Mouse (Mus musculus) G1E (cell line): Measurements from ENCODE around the gene Afm. TPM values are rescaled to one million over a fixed set of nuclear protein-coding genes. Genes with fewer than 3 reads are reported as not detected.

Experiments
- ATAC-seq: 2 replicates; pipeline ENCODE4 v1.8.0; 2016; ENCODE audit warnings: mild to moderate bottlenecking; ENCODE audit not compliant: insufficient number of reproducible peaks, poor library complexity, low FRiP score, severe bottlenecking; ENCODE audit errors: extremely low read depth
- DNase-seq: peaks from one replicate; pipeline ENCODE4 v3.0.0; 2012; ENCODE audit warnings: low spot score
- H3K27me3 ChIP-seq: 2 replicates; pipeline ENCODE4 v1.6.1; 2012; ENCODE audit warnings: mild to moderate bottlenecking, low read length, inconsistent platforms; ENCODE audit not compliant: insufficient read depth
- H3K36me3 ChIP-seq: replicated peaks from 2 replicates; pipeline ENCODE3; 2012; ENCODE audit warnings: mild to moderate bottlenecking, inconsistent platforms
- H3K4me1 ChIP-seq: 2 replicates; pipeline ENCODE4 v1.6.1; 2012; ENCODE audit warnings: low read depth, low read length, inconsistent platforms, mixed read lengths; ENCODE audit not compliant: insufficient read depth
- H3K4me3 ChIP-seq: 2 replicates; pipeline ENCODE4 v1.5.1; 2012; ENCODE audit warnings: low read depth, mild to moderate bottlenecking, inconsistent platforms, low read length, moderate library complexity, mixed read lengths
- H3K9me3 ChIP-seq: replicated peaks from 2 replicates; pipeline ENCODE4 v1.6.1; 2012; ENCODE audit warnings: inconsistent platforms
- CTCF ChIP-seq: IDR thresholded peaks from 2 replicates; pipeline ENCODE4 v1.5.1; 2012; ENCODE audit warnings: low read depth, low read length, inconsistent platforms, mixed read lengths
- GATA1 ChIP-seq: IDR thresholded peaks from 2 replicates; pipeline ENCODE4 v1.6.1; 2012; ENCODE audit warnings: borderline replicate concordance, low read length, inconsistent platforms, mixed read lengths
- GATA2 ChIP-seq: IDR thresholded peaks from 2 replicates; pipeline ENCODE4 v1.6.1; 2012; ENCODE audit warnings: low read depth, low read length, inconsistent platforms, borderline replicate concordance
- POLR2AphosphoS5 ChIP-seq: IDR thresholded peaks from 2 replicates; pipeline ENCODE4 v1.6.1; 2012; ENCODE audit warnings: low read depth, low read length, inconsistent platforms; ENCODE audit not compliant: insufficient replicate concordance
- TAL1 ChIP-seq: conservative IDR thresholded peaks from 2 replicates; pipeline ENCODE4 v1.6.1; 2012; ENCODE audit warnings: low read depth, low read length, inconsistent platforms, mixed read lengths
- polyA plus RNA-seq: library from polyadenylated mRNA; stranded (reverse); fragments of >175 nt; gene quantifications from 2 replicates; pipeline ENCODE4 v1.2.3, GENCODE M21; 2012
- total RNA-seq, 2 experiments: library from RNA; stranded (forward) in 1 of 2; stranded (reverse) in 1 of 2; fragments of 200-1000 nt in 1 of 2; fragments of >200 nt in 1 of 2; fragmentation: Nextera tagmentation in 1 of 2; gene quantifications; 2 replicates each; pipeline ENCODE4 v1.2.3; 2014 to 2017

Gene Afm
- total and polyA plus RNA-seq, 3 experiments: not detected

GRCm38 (mm10) chr5:90561721-90562275, 43.1 kb downstream of the Afm start:
- no peak for DNase-seq
- Histone ChIP-seq H3K4me1 (no peaks in the 10 kb centered on the region), H3K9me3 (no peaks in the 10 kb centered on the region), H3K27me3 (no peaks in the 10 kb centered on the region), H3K4me3 (no peak overlapping the region), H3K36me3 (no peaks in the 10 kb centered on the region)
- ATAC-seq: no peak
- TF ChIP-seq TAL1 (no peak), CTCF (no peak), POLR2AphosphoS5 (no peak), GATA1 (no peak), GATA2 (no peak)

GRCm38 (mm10) chr5:90562880-90563279, 44.1 kb downstream of the Afm start:
- H3K36me3 ChIP-seq: no peaks in the 10 kb centered on the region
- no peak overlapping the region for H3K4me3 ChIP-seq
- no peaks in the 10 kb centered on the region for H3K9me3 ChIP-seq
- no peak for ATAC-seq
- no peaks in the 10 kb centered on the region for H3K4me1 ChIP-seq
- no peak for DNase-seq
- no peak for TF ChIP-seq TAL1
- TF ChIP-seq POLR2AphosphoS5: no peak
- no peak for TF ChIP-seq GATA2
- no peak for TF ChIP-seq CTCF
- TF ChIP-seq GATA1: no peak
- H3K27me3 ChIP-seq: no peaks in the 10 kb centered on the region

DNA sequence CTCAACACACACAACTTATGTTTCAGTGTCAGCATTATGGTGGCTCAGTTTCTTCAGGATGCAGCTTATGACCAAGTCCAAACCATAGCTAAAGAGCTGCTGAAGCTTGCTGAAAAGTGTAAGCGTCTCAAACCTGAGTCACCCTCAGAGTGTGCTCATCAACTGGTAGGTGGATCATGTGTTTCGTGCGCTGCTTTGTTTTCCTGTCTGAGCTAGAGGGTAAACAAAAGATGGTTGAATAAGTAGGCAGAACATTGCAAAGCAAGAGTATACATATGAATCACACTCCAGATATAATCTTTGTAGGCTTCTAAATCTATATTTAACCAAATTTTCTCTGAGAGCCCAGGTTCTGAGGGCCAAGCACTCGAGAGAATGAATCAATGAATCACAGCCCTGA, 45.4 kb downstream of the Afm start:
- no peak for TF ChIP-seq POLR2AphosphoS5
- TF ChIP-seq TAL1: no peak
- TF ChIP-seq GATA2: no peak
- no peak for TF ChIP-seq CTCF
- no peak for TF ChIP-seq GATA1
- H3K27me3 ChIP-seq: no peaks in the 10 kb centered on the region
- H3K36me3 ChIP-seq: no peaks in the 10 kb centered on the region
- H3K9me3 ChIP-seq: no peaks in the 10 kb centered on the region
- ATAC-seq (no peak), DNase-seq (no peak)
- no peaks in the 10 kb centered on the region for H3K4me1 ChIP-seq
- H3K4me3 ChIP-seq: no peak overlapping the region

GRCm38 (mm10) chr5:90565205-90565604, 46.5 kb downstream of the Afm start:
- TF ChIP-seq GATA1 (no peak), GATA2 (no peak), POLR2AphosphoS5 (no peak), CTCF (no peak), TAL1 (no peak)
- H3K27me3 ChIP-seq: no peaks in the 10 kb centered on the region
- DNase-seq: no peak

DNA sequence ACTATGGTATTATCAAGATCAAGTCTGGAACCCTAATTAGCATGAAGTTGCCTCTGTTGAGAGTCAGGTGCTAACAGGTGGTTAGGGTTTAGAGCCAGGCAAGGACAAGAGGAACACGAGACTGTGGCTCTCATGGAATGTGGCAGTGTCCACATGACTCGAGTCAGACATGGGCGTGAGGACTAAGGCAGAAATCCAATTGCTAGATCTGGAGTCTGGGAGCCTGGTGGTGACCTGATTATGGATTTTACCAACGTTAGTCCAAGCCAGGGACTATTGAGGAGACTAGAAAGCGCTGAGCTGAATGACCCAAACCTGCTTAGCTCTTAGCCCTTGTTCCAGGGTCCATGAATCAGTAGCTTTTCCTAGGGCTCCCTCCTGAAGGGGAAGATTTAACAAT, 49.1 kb downstream of the Afm start:
- H3K9me3 ChIP-seq: no peaks in the 10 kb centered on the region
- ATAC-seq: no peak
- no peak for DNase-seq
- H3K4me3 ChIP-seq: no peak overlapping the region
- H3K27me3 ChIP-seq: no peaks in the 10 kb centered on the region
- no peak for TF ChIP-seq GATA2
- TF ChIP-seq CTCF: no peak
- no peak for TF ChIP-seq POLR2AphosphoS5
- TF ChIP-seq GATA1: no peak
- no peak for TF ChIP-seq TAL1
- no peaks in the 10 kb centered on the region for H3K4me1 ChIP-seq
- H3K36me3 ChIP-seq: no peaks in the 10 kb centered on the region

More at GRCm38 (mm10) chr5:90565205-90565604, 46.5 kb downstream of the Afm start:
- H3K9me3 ChIP-seq: no peaks in the 10 kb centered on the region
- no peak overlapping the region for H3K4me3 ChIP-seq
- no peak for ATAC-seq
- no peaks in the 10 kb centered on the region for H3K36me3 ChIP-seq
- no peaks in the 10 kb centered on the region for H3K4me1 ChIP-seq

GRCm38 (mm10) chr5:90568338-90568737, 49.6 kb downstream of the Afm start:
- no peaks in the 10 kb centered on the region for H3K27me3 ChIP-seq
- no peak for TF ChIP-seq CTCF
- no peak for TF ChIP-seq TAL1
- no peak for TF ChIP-seq GATA1
- no peak for TF ChIP-seq POLR2AphosphoS5
- no peaks in the 10 kb centered on the region for H3K36me3 ChIP-seq
- no peak for DNase-seq
- H3K4me1 ChIP-seq: no peaks in the 10 kb centered on the region
- H3K4me3 ChIP-seq: no peak overlapping the region
- no peaks in the 10 kb centered on the region for H3K9me3 ChIP-seq
- no peak for ATAC-seq
